Mouse (Mus musculus) heart, postnatal 0 days (tissue): ENCODE measurements around the gene Mypop. TPM values are rescaled to one million over a fixed set of nuclear protein-coding genes. Genes with fewer than 3 reads are reported as not detected.

Experiments used
- ATAC-seq: fragments of 200-750 bp; cut with Nextera tagmentation; 2 replicates; pipeline ENCODE4 v1.8.0; 2017; ENCODE audit warnings: low read depth, moderate number of reproducible peaks, moderate library complexity; ENCODE audit not compliant: insufficient read depth
- DNase-seq: peaks from one replicate; pipeline ENCODE4 v3.0.0-alpha.2; 2016; ENCODE audit warnings: low spot score
- H3K27ac ChIP-seq: fragments of 300-500 bp; sonication (generic); 2 replicates; pipeline ENCODE4 v1.5.1; 2014; ENCODE audit warnings: low read depth, mild to moderate bottlenecking
- H3K27me3 ChIP-seq: fragments of 300-500 bp; sonication (generic); 2 replicates; pipeline ENCODE4 v1.6.1; 2014; ENCODE audit warnings: low read length, mixed read lengths; ENCODE audit not compliant: control insufficient read depth, insufficient read depth
- H3K36me3 ChIP-seq: fragments of 300-500 bp; sonication (generic); replicated peaks from 2 replicates; pipeline ENCODE4 v1.6.1; 2014; ENCODE audit warnings: low read length, mixed read lengths; ENCODE audit not compliant: control insufficient read depth, insufficient read depth
- H3K4me1 ChIP-seq: fragments of 300-500 bp; sonication (generic); 2 replicates; pipeline ENCODE4 v1.6.1; 2014; ENCODE audit warnings: antibody characterized with exemption; ENCODE audit not compliant: control insufficient read depth, insufficient read depth
- H3K4me2 ChIP-seq: fragments of 300-500 bp; sonication (generic); 2 replicates; pipeline ENCODE4 v1.6.1; 2014; ENCODE audit warnings: low read depth, mild to moderate bottlenecking, low read length, moderate library complexity
- H3K4me3 ChIP-seq: fragments of 300-500 bp; sonication (generic); 2 replicates; pipeline ENCODE4 v1.5.1; 2014; ENCODE audit warnings: low read depth, low read length
- H3K9ac ChIP-seq: fragments of 300-500 bp; sonication (generic); replicated peaks from 2 replicates; pipeline ENCODE4 v1.6.1; 2014; ENCODE audit warnings: low read depth, low read length, mixed read lengths
- H3K9me3 ChIP-seq: fragments of 300-500 bp; sonication (generic); replicated peaks from 2 replicates; pipeline ENCODE4 v1.6.1; 2016; ENCODE audit warnings: low read length; ENCODE audit not compliant: control insufficient read depth
- CTCF ChIP-seq: IDR thresholded peaks from 2 replicates; pipeline ENCODE4 v1.5.1; 2016; ENCODE audit warnings: antibody characterized with exemption, control low read depth, low read depth
- EP300 ChIP-seq: IDR thresholded peaks from 2 replicates; pipeline ENCODE4 v1.6.1; 2016; ENCODE audit warnings: antibody characterized with exemption, low read depth
- WGBS: fragments of 180-500 bp; shearing (Covaris S2); extraction: QIAGEN DNeasy Blood & Tissue Kit; methylation state at CpG from one replicate; pipeline ENCODE4 v1.1.7; 2014; 5-methylcytosine and 5-hydroxymethylcytosine counted together
- polyA plus RNA-seq: library from polyadenylated mRNA; unstranded; fragments of >200 nt; fragmentation: Nextera tagmentation; extraction: Ambion mirVana; gene quantifications from 2 replicates; pipeline ENCODE4 v1.2.1, GENCODE M21; 2015
- total RNA-seq: library from RNA; depleted of rRNA; stranded (reverse); fragments of >200 nt; gene quantifications from 2 replicates; pipeline ENCODE4 v1.2.3, GENCODE M21; 2014; ENCODE audit warnings: low replicate concordance

Mypop gene
- total and polyA plus RNA-seq, 2 experiments from 2014 or later = 0.34 to 0.79 TPM

GRCm38 (mm10) chr7:19012025-19012621 lies 21.1 kb downstream of the Mypop start:
- Histone ChIP-seq H3K9me3 (no peaks in the 10 kb centered on the region), H3K4me3 (peak overlapping the region; percentile 38), H3K4me1 (0 out of 2 replicates have a peak, but pooled peaks cover 6% of the 10 kb centered on the region), H3K9ac (peak overlapping the region; percentile 56), H3K27me3 (no peaks in the 10 kb centered on the region), H3K4me2 (peak overlapping the region; percentile 65), H3K36me3 (0 out of 2 replicates have a peak, but pooled peaks cover under 1% of the 10 kb centered on the region), H3K27ac (peak overlapping the region; percentile 55)
- DNase-seq (peak; percentile 43), ATAC-seq (peak; percentile 66)
- TF ChIP-seq EP300 (0 out of 2 replicates have a peak, but pooled peaks have one; percentile 19), CTCF (no peak)
- WGBS = 1% methylated on average over 31 of the region's 31 CpGs

- H3K9me3 ChIP-seq = no peaks in the 10 kb centered on the region
- no peak overlapping the region for H3K4me3 ChIP-seq
- H3K36me3 ChIP-seq = no peaks in the 10 kb centered on the region
- DNase-seq (no peak), ATAC-seq (no peak)
- WGBS = 36% methylated on average over 2 of the region's 2 CpGs
- TF ChIP-seq EP300 (no peak), CTCF (no peak)
- no peaks in the 10 kb centered on the region for H3K27me3 ChIP-seq
- H3K27ac ChIP-seq = no peak overlapping the region
- H3K4me2 ChIP-seq = no peak overlapping the region
- peak overlapping the region; percentile 56; the same call in 1 of the 2 replicates for H3K9ac ChIP-seq
- 0 out of 2 replicates have a peak, but pooled peaks cover 6% of the 10 kb centered on the region for H3K4me1 ChIP-seq
Measured at GRCm38 (mm10) chr7:19012882-19013281, 21.8 kb downstream of the Mypop start.

- no peak for TF ChIP-seq EP300
- TF ChIP-seq CTCF = no peak
- 0 out of 2 replicates have a peak, but pooled peaks cover 6% of the 10 kb centered on the region for H3K4me1 ChIP-seq
- no peak overlapping the region for H3K27ac ChIP-seq
- H3K36me3 ChIP-seq = no peaks in the 10 kb centered on the region
- no peak overlapping the region for H3K4me2 ChIP-seq
- no peak overlapping the region for H3K9ac ChIP-seq
- no peak overlapping the region for H3K4me3 ChIP-seq
- no peak for ATAC-seq
- WGBS = 54% methylated on average over 15 of the region's 15 CpGs
- no peaks in the 10 kb centered on the region for H3K9me3 ChIP-seq
- DNase-seq = no peak
- H3K27me3 ChIP-seq = 0 out of 2 replicates have a peak, but pooled peaks cover 6% of the 10 kb centered on the region
Measured at GRCm38 (mm10) chr7:19014452-19014851, 23.4 kb downstream of the Mypop start.

GRCm38 (mm10) chr7:19016042-19016441 lies 25.0 kb downstream of the Mypop start:
- ATAC-seq (no peak), DNase-seq (no peak)
- peaks cover 21% of the 10 kb centered on the region for H3K27me3 ChIP-seq
- no peak overlapping the region for H3K27ac ChIP-seq
- no peaks in the 10 kb centered on the region for H3K36me3 ChIP-seq
- H3K9me3 ChIP-seq = no peaks in the 10 kb centered on the region
- 0 out of 2 replicates have a peak, but pooled peaks cover 6% of the 10 kb centered on the region for H3K4me1 ChIP-seq
- H3K4me3 ChIP-seq = no peak overlapping the region
- 85% methylated on average over 4 of the region's 4 CpGs for WGBS
- H3K9ac ChIP-seq = no peak overlapping the region
- TF ChIP-seq EP300 = no peak
- no peak for TF ChIP-seq CTCF
- no peak overlapping the region for H3K4me2 ChIP-seq

GRCm38 (mm10) chr7:19017909-19018308 lies 26.9 kb downstream of the Mypop start:
- Histone ChIP-seq H3K36me3 (no peaks in the 10 kb centered on the region), H3K4me1 (no peaks in the 10 kb centered on the region), H3K9me3 (no peaks in the 10 kb centered on the region), H3K4me3 (no peak overlapping the region), H3K4me2 (no peak overlapping the region), H3K27me3 (peaks cover 39% of the 10 kb centered on the region), H3K9ac (no peak overlapping the region), H3K27ac (no peak overlapping the region)
- ATAC-seq (no peak), DNase-seq (no peak)
- TF ChIP-seq EP300 = no peak
- no peak for TF ChIP-seq CTCF
- WGBS = 88% methylated on average over 7 of the region's 7 CpGs
